Mouse (Mus musculus) testis, postnatal 10 days (tissue): ENCODE data around the gene Hecw1.
"Not testable (repeated sequence)": the region's sequence is repeated elsewhere in the genome, so short reads cannot be mapped to it uniquely, and the experiment has no call there.

Experiments used
- DNase-seq: peaks from one replicate; pipeline ENCODE4 v3.0.0; 2021; ENCODE audit warnings: low spot score

Hecw1 gene

GRCm38 (mm10) chr13:14365546-14365945 lies 157.5 kb downstream of the Hecw1 start:
- no peak for DNase-seq

GRCm38 (mm10) chr13:14327252-14327651 lies 195.8 kb downstream of the Hecw1 start:
- DNase-seq, result no peak

- no peak for DNase-seq
These were observed 216.4 kb downstream of the Hecw1 start for GRCm38 (mm10) chr13:14306617-14307016.

GRCm38 (mm10) chr13:14304103-14304502 lies 218.9 kb downstream of the Hecw1 start:
- no peak for DNase-seq

- no peak for DNase-seq
These were observed 220.1 kb downstream of the Hecw1 start for GRCm38 (mm10) chr13:14302921-14303320.

- no peak for DNase-seq
These were observed 233.0 kb downstream of the Hecw1 start for GRCm38 (mm10) chr13:14290016-14290415.

GRCm38 (mm10) chr13:14271476-14271875 lies 251.6 kb downstream of the Hecw1 start:
- no peak for DNase-seq

GRCm38 (mm10) chr13:14260939-14261338 lies 262.1 kb downstream of the Hecw1 start:
- DNase-seq, result not testable (repeated sequence)

GRCm38 (mm10) chr13:14245946-14246345 lies 277.1 kb downstream of the Hecw1 start:
- no peak for DNase-seq

- no peak for DNase-seq
These were observed 343.4 kb downstream of the Hecw1 start for GRCm38 (mm10) chr13:14179669-14180068.

GRCm38 (mm10) chr13:14177989-14178388 lies 345.0 kb downstream of the Hecw1 start:
- DNase-seq, result no peak
